In the genomic region with DNA sequence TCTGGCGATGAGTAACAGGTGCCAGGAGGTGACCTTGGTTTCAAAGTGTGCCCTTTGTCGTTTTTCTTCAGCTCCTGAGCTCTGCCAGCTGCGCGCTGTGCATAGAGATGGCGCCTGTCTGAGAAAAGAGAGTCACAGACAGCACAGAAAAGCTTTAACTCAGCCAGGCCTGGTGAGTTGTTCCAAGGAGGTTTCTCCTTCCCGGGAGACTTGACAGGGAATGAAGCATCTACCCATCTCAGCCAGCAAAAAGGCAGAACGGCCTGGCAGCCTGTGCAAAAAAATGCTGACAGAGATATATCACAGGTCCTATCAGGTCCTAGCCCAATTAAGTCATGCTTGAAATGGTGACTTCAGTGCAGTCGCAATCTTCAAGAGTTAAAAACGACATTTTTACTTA, we compare ENCODE assay signal across 17 mouse cellular contexts.
DNase-seq lines count a peak whose midpoint lies in the region; ATAC-seq lines count a peak whose summit lies in the region.
"Had no signal": no experiment of that assay in that cellular context is flagged by ENCODE, and none has a peak within 500 bp of the region (broad histone marks: within the 10 kb centered on the region; RNA-seq: fewer than 3 reads in every experiment).

No protein-coding gene starts in this region.

- H3K9me3 ChIP-seq in heart, embryonic 13.5 days = no peaks in the 10 kb centered on the region
- H3K9me3 ChIP-seq in lung, embryonic 15.5 days = no peaks in the 10 kb centered on the region
- H3K9me3 ChIP-seq: hindbrain, embryonic 15.5 days; limb, embryonic 13.5 days; midbrain, embryonic 12.5 days; stomach, embryonic 15.5 days had no signal

- H3K9ac ChIP-seq in heart, embryonic 13.5 days = peak overlapping the region; percentile 58; the same call in 1 of the 2 replicates
- no peak overlapping the region for H3K9ac ChIP-seq in lung, embryonic 15.5 days
- H3K9ac ChIP-seq: hindbrain, embryonic 15.5 days; limb, embryonic 13.5 days; liver, postnatal 0 days; midbrain, embryonic 12.5 days; stomach, embryonic 15.5 days had no signal

- no peak for ATAC-seq in heart, embryonic 13.5 days (ENCODE audit: extremely low read depth, insufficient number of reproducible peaks, low FRiP score, low TSS enrichment)
- no peak for ATAC-seq in lung, embryonic 15.5 days (ENCODE audit: borderline replicate concordance, extremely low read depth, low FRiP score, low TSS enrichment)
- ATAC-seq: liver, postnatal 0 days had no signal

- peak overlapping the region; percentile 92 for H3K27ac ChIP-seq in heart, embryonic 13.5 days (replicated peaks)
- H3K27ac ChIP-seq in lung, embryonic 15.5 days = no peak overlapping the region
- H3K27ac ChIP-seq: hindbrain, embryonic 15.5 days; layer of hippocampus, adult 2 months; limb, embryonic 13.5 days; midbrain, embryonic 12.5 days had no signal

- H3K27me3 ChIP-seq in heart, embryonic 13.5 days (replicated peaks) = no peaks in the 10 kb centered on the region
- no peaks in the 10 kb centered on the region for H3K27me3 ChIP-seq in lung, embryonic 15.5 days
- H3K27me3 ChIP-seq: hindbrain, embryonic 15.5 days; limb, embryonic 13.5 days; midbrain, embryonic 12.5 days; stomach, embryonic 15.5 days had no signal

- intact Hi-C loops in heart, postnatal 25 days (cut with DNase I) = loop anchor here (5.0 kb wide), 1 partner anchor 89 kb away; no protein-coding TSS in a partner anchor

- H3K4me1 ChIP-seq in heart, embryonic 13.5 days = peaks cover 53% of the 10 kb centered on the region
- no peaks in the 10 kb centered on the region for H3K4me1 ChIP-seq in lung, embryonic 15.5 days
- H3K4me1 ChIP-seq: hindbrain, embryonic 15.5 days; stomach, embryonic 15.5 days had no signal

- H3K4me3 ChIP-seq in heart, embryonic 13.5 days = no peak overlapping the region
- no peak overlapping the region for H3K4me3 ChIP-seq in lung, embryonic 15.5 days
- H3K4me3 ChIP-seq: hindbrain, embryonic 15.5 days; layer of hippocampus, adult 2 months; limb, embryonic 13.5 days; midbrain, embryonic 12.5 days; stomach, embryonic 15.5 days had no signal

- H3K4me2 ChIP-seq in heart, embryonic 13.5 days = peak overlapping the region; percentile 51; the same call in 1 of the 2 replicates
- H3K4me2 ChIP-seq in lung, embryonic 15.5 days = 0 out of 2 replicates have a peak overlapping the region, but pooled peaks have one; percentile 33
- H3K4me2 ChIP-seq: hindbrain, embryonic 15.5 days; limb, embryonic 13.5 days; midbrain, embryonic 12.5 days; stomach, embryonic 15.5 days had no signal

- 57% methylated on average over 9 of the region's 9 CpGs for WGBS in heart, embryonic 13.5 days
- WGBS in lung, embryonic 15.5 days = 53% methylated on average over 9 of the region's 9 CpGs

- no peaks in the 10 kb centered on the region for H3K36me3 ChIP-seq in heart, embryonic 13.5 days
- H3K36me3 ChIP-seq in lung, embryonic 15.5 days = no peaks in the 10 kb centered on the region
- H3K36me3 ChIP-seq: hindbrain, embryonic 15.5 days; limb, embryonic 13.5 days; midbrain, embryonic 12.5 days; stomach, embryonic 15.5 days had no signal

- DNase-seq in adrenal gland, postnatal 14 days = peak; percentile 13
- DNase-seq in adrenal gland, adult 8-10 months = no peak
- no peak for DNase-seq in heart, postnatal 25 days (ENCODE audit: low spot score)
- no peak for DNase-seq in lung, postnatal 4 days
- DNase-seq in cerebellum, adult 11 months = no peak
- DNase-seq: cerebellum, adult 11-12 months; cerebellum, postnatal 36 days; liver, postnatal 0 days; lung, postnatal 36 days; thymus, postnatal 25 days had no signal
